Mouse (Mus musculus) hindbrain, embryonic 15.5 days (tissue): Measurements from ENCODE around the gene Olfr507. TPM values are rescaled to one million over a fixed set of nuclear protein-coding genes. Genes with fewer than 3 reads are reported as not detected.

ENCODE experiments used
- polyA plus RNA-seq: library from polyadenylated mRNA; unstranded; fragments of >200 nt; fragmentation: Nextera tagmentation; extraction: Ambion mirVana; gene quantifications from 2 replicates; pipeline ENCODE4 v1.2.1, GENCODE M21; 2015

Olfr507 gene
- polyA plus RNA-seq, 1 experiment from 2014 or later, result not detected

Other genes with a start within 250 kb of the Olfr507 start
- gene Olfr495, start 228.6 kb upstream of the Olfr507 start, polyA plus RNA-seq, result not detected in 2 replicates
- gene Olfr497, start 201.4 kb upstream of the Olfr507 start, polyA plus RNA-seq, result not detected in 2 replicates
- gene Olfr498, start 156.5 kb upstream of the Olfr507 start, polyA plus RNA-seq, result not detected in 2 replicates
- gene Olfr502, start 96.7 kb upstream of the Olfr507 start, polyA plus RNA-seq, result not detected in 2 replicates
- not detected in 2 replicates for gene Olfr503, start 77.3 kb upstream of the Olfr507 start, polyA plus RNA-seq
- gene Olfr504, start 56.0 kb upstream of the Olfr507 start, polyA plus RNA-seq, result not detected in 2 replicates
- not detected in 2 replicates for gene Olfr506, start 11.0 kb upstream of the Olfr507 start, polyA plus RNA-seq
- not detected in 2 replicates for gene Olfr508, start 8.2 kb downstream of the Olfr507 start, polyA plus RNA-seq
- gene Olfr509, start 30.1 kb downstream of the Olfr507 start, polyA plus RNA-seq, result 0.04 TPM in 1 of 2 replicates, not detected in the other
- not detected in 2 replicates for gene Olfr510, start 44.6 kb downstream of the Olfr507 start, polyA plus RNA-seq
- gene Olfr512, start 91.5 kb downstream of the Olfr507 start, polyA plus RNA-seq, result not detected in 2 replicates
- gene Olfr513, start 129.2 kb downstream of the Olfr507 start, polyA plus RNA-seq, result not detected in 2 replicates
- gene Olfr514, start 204.2 kb downstream of the Olfr507 start, polyA plus RNA-seq, result not detected in 2 replicates
- not detected in 2 replicates for gene Olfr516, start 228.7 kb downstream of the Olfr507 start, polyA plus RNA-seq